Comparison of ENCODE assay signal across 12 mouse cellular contexts in the genomic region with DNA sequence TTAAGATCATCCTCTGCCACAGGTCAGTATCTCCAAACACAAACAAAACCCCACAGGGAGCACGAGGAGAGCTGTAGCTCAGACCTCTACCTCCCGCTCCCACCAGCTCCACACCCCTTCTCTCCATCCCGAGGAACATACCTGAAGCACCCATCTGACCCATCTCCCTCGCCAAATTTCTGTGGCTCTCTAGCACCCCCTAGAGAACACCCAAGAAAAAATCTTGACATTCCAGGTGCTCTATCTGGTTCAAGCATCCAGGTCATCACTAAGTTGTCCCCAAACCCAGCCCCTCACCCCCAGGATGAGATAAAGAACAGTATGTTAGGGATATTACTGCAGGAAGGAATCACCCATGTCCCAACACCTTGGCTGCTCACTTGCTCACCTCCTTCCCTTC. TPM values are rescaled to one million over a fixed set of nuclear protein-coding genes. Genes with fewer than 3 reads are reported as not detected.
DNase-seq lines count a peak whose midpoint lies in the region; ATAC-seq and TF ChIP-seq lines count a peak whose summit lies in the region.
"Had no signal": no experiment of that assay in that cellular context is flagged by ENCODE, and none has a peak within 500 bp of the region (broad histone marks: within the 10 kb centered on the region; RNA-seq: fewer than 3 reads in every experiment).

No protein-coding gene starts in this region.

- TF ChIP-seq EP300 in heart, postnatal 0 days (IDR thresholded peaks at IDR 0.05; ENCODE audit: low read depth) = no peak

- no peak for ATAC-seq in heart, postnatal 0 days (ENCODE audit: insufficient read depth, low read depth)

- H3K4me3 ChIP-seq in heart, postnatal 0 days (ENCODE audit: low read depth, low read length) = no peak overlapping the region
- no peak overlapping the region for H3K4me3 ChIP-seq in thymus, adult 2 months (ENCODE audit: control insufficient read depth, insufficient read depth, low read length)
- peak overlapping the region; percentile 100; the same call in 1 of the 2 replicates for H3K4me3 ChIP-seq in embryonic facial prominence, embryonic 10.5 days

- DNase-seq in heart, postnatal 0 days (ENCODE audit: low spot score) = no peak
- no peak for DNase-seq in heart, postnatal 25 days (ENCODE audit: low spot score)
- peak; percentile 26 for DNase-seq in thymus, adult 2 months
- DNase-seq in thymus, adult 18-20 months = no peak
- DNase-seq in embryonic facial prominence, embryonic 10.5 days (ENCODE audit: low spot score) = peak; percentile 30
- no peak for DNase-seq in urinary bladder, postnatal 10 days (ENCODE audit: low spot score)
- DNase-seq in ovary, postnatal 14 days (ENCODE audit: low spot score) = no peak
- DNase-seq in ovary, adult 18-20 months (ENCODE audit: low spot score) = no peak
- DNase-seq: adrenal gland, postnatal 25 days; gastrocnemius, postnatal 14 days had no signal

- H3K4me1 ChIP-seq in heart, postnatal 0 days (ENCODE audit: control insufficient read depth, insufficient read depth) = peaks cover 8% of the 10 kb centered on the region; the same call in 1 of the 2 replicates
- H3K4me1 ChIP-seq in thymus, adult 2 months (replicated peaks; ENCODE audit: control insufficient read depth, insufficient read depth, low read length) = peaks cover 4% of the 10 kb centered on the region
- peaks cover 25% of the 10 kb centered on the region for H3K4me1 ChIP-seq in embryonic facial prominence, embryonic 10.5 days

- no peak overlapping the region for H3K27ac ChIP-seq in heart, postnatal 0 days (ENCODE audit: low read depth)
- H3K27ac ChIP-seq in thymus, adult 2 months (ENCODE audit: control insufficient read depth, insufficient read depth, low read length) = no peak overlapping the region
- no peak overlapping the region for H3K27ac ChIP-seq in embryonic facial prominence, embryonic 10.5 days (replicated peaks)
- H3K27ac ChIP-seq: neural tube, embryonic 13.5 days had no signal

- TF ChIP-seq POLR2A in thymus, adult 2 months (IDR thresholded peaks at IDR 0.05; ENCODE audit: control insufficient read depth, extremely low read depth, insufficient read depth, low read length, poor library complexity) = no peak

- TF ChIP-seq CTCF in heart, postnatal 0 days (IDR thresholded peaks at IDR 0.05; ENCODE audit: low read depth) = peak; percentile 51
- TF ChIP-seq CTCF in thymus, adult 2 months (IDR thresholded peaks at IDR 0.05; ENCODE audit: borderline replicate concordance, control insufficient read depth, extremely low read depth, insufficient read depth, low read length, poor library complexity) = no peak

- H3K4me2 ChIP-seq in heart, postnatal 0 days (ENCODE audit: low read depth, low read length) = no peak overlapping the region

- H3K27me3 ChIP-seq in heart, postnatal 0 days (ENCODE audit: control insufficient read depth, insufficient read depth, low read length) = no peaks in the 10 kb centered on the region
- H3K27me3 ChIP-seq in thymus, adult 2 months (ENCODE audit: control insufficient read depth, insufficient read depth, low read length) = no peaks in the 10 kb centered on the region
- no peaks in the 10 kb centered on the region for H3K27me3 ChIP-seq in embryonic facial prominence, embryonic 10.5 days (replicated peaks; ENCODE audit: low read depth, poor library complexity, severe bottlenecking)
- H3K27me3 ChIP-seq: neural tube, embryonic 13.5 days had no signal

- no peak overlapping the region for H3K9ac ChIP-seq in heart, postnatal 0 days (replicated peaks; ENCODE audit: low read depth, low read length)

- H3K36me3 ChIP-seq in heart, postnatal 0 days (replicated peaks; ENCODE audit: control insufficient read depth, insufficient read depth, low read length) = peaks cover 58% of the 10 kb centered on the region
- H3K36me3 ChIP-seq in thymus, adult 2 months (ENCODE audit: control insufficient read depth, insufficient read depth, low read length) = peaks cover 11% of the 10 kb centered on the region
- H3K36me3 ChIP-seq in embryonic facial prominence, embryonic 10.5 days (replicated peaks) = peaks cover 75% of the 10 kb centered on the region

- intact Hi-C loops in heart, postnatal 25 days (cut with DNase I) = loop anchor here (2.0 kb wide), 1 partner anchor 44 kb away; no protein-coding TSS in a partner anchor

- 49% methylated on average over 4 of the region's 4 CpGs for WGBS in heart, postnatal 0 days
- WGBS in thymus, adult 2 months = 55% methylated on average over 4 of the region's 4 CpGs
- WGBS in embryonic facial prominence, embryonic 10.5 days = 57% methylated on average over 4 of the region's 4 CpGs

- H3K9me3 ChIP-seq in heart, postnatal 0 days (replicated peaks; ENCODE audit: control insufficient read depth, low read length) = no peaks in the 10 kb centered on the region
- H3K9me3 ChIP-seq in embryonic facial prominence, embryonic 10.5 days = no peaks in the 10 kb centered on the region
- H3K9me3 ChIP-seq: neural tube, embryonic 13.5 days had no signal

RNA-seq across cellular contexts. Expression of gene Tomm40, which starts 2.0 kb away (rescaled TPM):
- total RNA-seq in heart, postnatal 0 days (2014; rRNA removed; ENCODE audit: low replicate concordance) = 170 and 172 TPM in 2 replicates
- polyA plus RNA-seq in heart, postnatal 0 days (2015; fragmentation: Nextera tagmentation; extraction: Ambion mirVana) = 164 and 166 TPM in 2 replicates
- total RNA-seq in heart, postnatal 25 days (2021) = 100 to 1,000 TPM; 112 to 113 TPM
- 109 and 120 TPM in 2 replicates for polyA plus RNA-seq in thymus, adult 2 months (2012; rRNA removed)
- 216 and 221 TPM in 2 replicates for polyA plus RNA-seq in embryonic facial prominence, embryonic 10.5 days (2016; fragmentation: Nextera tagmentation; extraction: Ambion mirVana)

RNA-seq across cellular contexts. Expression of gene Apoe, which starts 14.2 kb away (rescaled TPM):
- total RNA-seq in heart, postnatal 0 days (2014; rRNA removed; ENCODE audit: low replicate concordance) = 369 and 373 TPM in 2 replicates
- polyA plus RNA-seq in heart, postnatal 0 days (2015; fragmentation: Nextera tagmentation; extraction: Ambion mirVana) = 471 and 552 TPM in 2 replicates
- 100 to 1,000 TPM; 309 to 319 TPM for total RNA-seq in heart, postnatal 25 days (2021)
- 1,583 and 2,086 TPM in 2 replicates for polyA plus RNA-seq in thymus, adult 2 months (2012; rRNA removed)
- polyA plus RNA-seq in embryonic facial prominence, embryonic 10.5 days (2016; fragmentation: Nextera tagmentation; extraction: Ambion mirVana) = 135 and 168 TPM in 2 replicates

RNA-seq across cellular contexts. Expression of gene Apoc1, which starts 20.7 kb away (rescaled TPM):
- not detected in 2 replicates for total RNA-seq in heart, postnatal 0 days (2014; rRNA removed; ENCODE audit: low replicate concordance)
- polyA plus RNA-seq in heart, postnatal 0 days (2015; fragmentation: Nextera tagmentation; extraction: Ambion mirVana) = 8.2 and 10.8 TPM in 2 replicates
- 1 to 10 TPM; 1.4 to 2.2 TPM for total RNA-seq in heart, postnatal 25 days (2021)
- 24.8 and 38.0 TPM in 2 replicates for polyA plus RNA-seq in thymus, adult 2 months (2012; rRNA removed)
- 3.6 and 4.7 TPM in 2 replicates for polyA plus RNA-seq in embryonic facial prominence, embryonic 10.5 days (2016; fragmentation: Nextera tagmentation; extraction: Ambion mirVana)

RNA-seq across cellular contexts. Expression of gene Apoc4, which starts 31.9 kb away (rescaled TPM):
- total RNA-seq in heart, postnatal 0 days (2014; rRNA removed; ENCODE audit: low replicate concordance) = not detected in 2 replicates
- 0.18 TPM in 2 replicates for polyA plus RNA-seq in heart, postnatal 0 days (2015; fragmentation: Nextera tagmentation; extraction: Ambion mirVana)
- not detected for total RNA-seq in heart, postnatal 25 days (2021)
- polyA plus RNA-seq in thymus, adult 2 months (2012; rRNA removed) = 1.5 and 6.2 TPM in 2 replicates
- 0.09 TPM in 1 of 2 replicates, not detected in the other for polyA plus RNA-seq in embryonic facial prominence, embryonic 10.5 days (2016; fragmentation: Nextera tagmentation; extraction: Ambion mirVana)
- total RNA-seq: gastrocnemius, postnatal 14 days had no signal

RNA-seq across cellular contexts. Expression of gene Gm44805, which starts 32.0 kb away (rescaled TPM):
- total RNA-seq in heart, postnatal 0 days (2014; rRNA removed; ENCODE audit: low replicate concordance) = 0.31 TPM in 1 of 2 replicates, not detected in the other
- not detected in 2 replicates for polyA plus RNA-seq in heart, postnatal 0 days (2015; fragmentation: Nextera tagmentation; extraction: Ambion mirVana)
- not detected for total RNA-seq in heart, postnatal 25 days (2021)
- polyA plus RNA-seq in thymus, adult 2 months (2012; rRNA removed) = not detected in 2 replicates
- not detected in 2 replicates for polyA plus RNA-seq in embryonic facial prominence, embryonic 10.5 days (2016; fragmentation: Nextera tagmentation; extraction: Ambion mirVana)
- total RNA-seq: gastrocnemius, postnatal 14 days; layer of hippocampus, adult 8-10 months had no signal
- polyA plus RNA-seq: neural tube, embryonic 13.5 days had no signal

Comparison
In these comparisons a context has a peak if more than half of its experiments do, and no peak if none do; other contexts are left out.
1. DNase-seq: peak in thymus, adult 2 months (single experiment) and embryonic facial prominence, embryonic 10.5 days (single experiment); none in heart, postnatal 0 days (single experiment), heart, postnatal 25 days (single experiment), thymus, adult 18-20 months (0 of 2), urinary bladder, postnatal 10 days (single experiment), ovary, postnatal 14 days (single experiment) and ovary, adult 18-20 months (single experiment).